Mouse (Mus musculus): ENCODE measurements around the gene Shb. TPM values are rescaled to one million over a fixed set of nuclear protein-coding genes. Genes with fewer than 3 reads are reported as not detected.

The Shb gene
- polyA plus RNA-seq, 1 experiment from 2014 or later: 2.5 TPM

GRCm38 (mm10) chr4:45520375-45520774 lies 11.9 kb downstream of the Shb start:
- DNase-seq (no peak), ATAC-seq (no peak)
- Histone ChIP-seq H3K27ac (ENCODE audit: low read depth) (peak overlapping the region; percentile 88), H3K4me3 (ENCODE audit: low read depth, low read length) (no peak overlapping the region), H3K4me1 (ENCODE audit: insufficient read depth) (peaks cover 61% of the 10 kb centered on the region), H3K36me3 (replicated peaks; ENCODE audit: insufficient read depth, low read length) (no peaks in the 10 kb centered on the region), H3K27me3 (ENCODE audit: insufficient read depth, low read length) (no peaks in the 10 kb centered on the region), H3K9me3 (ENCODE audit: low read length) (no peaks in the 10 kb centered on the region), H3K4me2 (ENCODE audit: low read depth, low read length) (peak overlapping the region; percentile 33), H3K9ac (replicated peaks) (peak overlapping the region; percentile 31; the same call in 1 of the 2 replicates)
- no peak for TF ChIP-seq CTCF (IDR thresholded peaks at IDR 0.05; ENCODE audit: low read depth)
- no peak for TF ChIP-seq EP300 (IDR thresholded peaks at IDR 0.05; ENCODE audit: low read depth)
- WGBS (ENCODE audit: insufficient replicate concordance): 36% methylated on average over 8 of the region's 8 CpGs

GRCm38 (mm10) chr4:45517399-45517798 lies 14.9 kb downstream of the Shb start:
- Histone ChIP-seq H3K4me1 (ENCODE audit: insufficient read depth) (peaks cover 76% of the 10 kb centered on the region), H3K4me2 (ENCODE audit: low read depth, low read length) (no peak overlapping the region), H3K9ac (replicated peaks) (peak overlapping the region; percentile 21; the same call in 1 of the 2 replicates), H3K27ac (ENCODE audit: low read depth) (peak overlapping the region; percentile 48), H3K9me3 (ENCODE audit: low read length) (no peaks in the 10 kb centered on the region), H3K4me3 (ENCODE audit: low read depth, low read length) (no peak overlapping the region), H3K36me3 (replicated peaks; ENCODE audit: insufficient read depth, low read length) (no peaks in the 10 kb centered on the region), H3K27me3 (ENCODE audit: insufficient read depth, low read length) (no peaks in the 10 kb centered on the region)
- no peak for TF ChIP-seq EP300 (IDR thresholded peaks at IDR 0.05; ENCODE audit: low read depth)
- TF ChIP-seq CTCF (IDR thresholded peaks at IDR 0.05; ENCODE audit: low read depth): no peak
- no peak for DNase-seq
- WGBS (ENCODE audit: insufficient replicate concordance): 56% methylated on average over 4 of the region's 4 CpGs
- no peak for ATAC-seq

- H3K27me3 ChIP-seq (ENCODE audit: insufficient read depth, low read length): no peaks in the 10 kb centered on the region
- no peaks in the 10 kb centered on the region for H3K36me3 ChIP-seq (replicated peaks; ENCODE audit: insufficient read depth, low read length)
- WGBS (ENCODE audit: insufficient replicate concordance): 56% methylated on average over 4 of the region's 4 CpGs
- ATAC-seq (no peak), DNase-seq (no peak)
- no peak overlapping the region for H3K4me3 ChIP-seq (ENCODE audit: low read depth, low read length)
- no peak for TF ChIP-seq EP300 (IDR thresholded peaks at IDR 0.05; ENCODE audit: low read depth)
- TF ChIP-seq CTCF (IDR thresholded peaks at IDR 0.05; ENCODE audit: low read depth): no peak
- H3K9me3 ChIP-seq (ENCODE audit: low read length): no peaks in the 10 kb centered on the region
- peaks cover 63% of the 10 kb centered on the region for H3K4me1 ChIP-seq (ENCODE audit: insufficient read depth)
- H3K27ac ChIP-seq (ENCODE audit: low read depth): peak overlapping the region; percentile 49
- H3K9ac ChIP-seq (replicated peaks): no peak overlapping the region
- no peak overlapping the region for H3K4me2 ChIP-seq (ENCODE audit: low read depth, low read length)
Observed at GRCm38 (mm10) chr4:45515894-45516293, 16.4 kb downstream of the Shb start.

GRCm38 (mm10) chr4:45514406-45514805 lies 17.9 kb downstream of the Shb start:
- Histone ChIP-seq H3K9me3 (ENCODE audit: low read length) (no peaks in the 10 kb centered on the region), H3K27me3 (ENCODE audit: insufficient read depth, low read length) (no peaks in the 10 kb centered on the region), H3K4me3 (ENCODE audit: low read depth, low read length) (no peak overlapping the region), H3K4me2 (ENCODE audit: low read depth, low read length) (0 out of 2 replicates have a peak overlapping the region, but pooled peaks have one; percentile 40), H3K36me3 (replicated peaks; ENCODE audit: insufficient read depth, low read length) (no peaks in the 10 kb centered on the region), H3K4me1 (ENCODE audit: insufficient read depth) (peaks cover 59% of the 10 kb centered on the region), H3K27ac (ENCODE audit: low read depth) (peak overlapping the region; percentile 85), H3K9ac (replicated peaks) (peak overlapping the region; percentile 34; the same call in 1 of the 2 replicates)
- DNase-seq (no peak), ATAC-seq (no peak)
- TF ChIP-seq CTCF (IDR thresholded peaks at IDR 0.05; ENCODE audit: low read depth): no peak
- no peak for TF ChIP-seq EP300 (IDR thresholded peaks at IDR 0.05; ENCODE audit: low read depth)
- 29% methylated on average over 7 of the region's 7 CpGs for WGBS (ENCODE audit: insufficient replicate concordance)

- Histone ChIP-seq H3K4me2 (ENCODE audit: low read depth, low read length) (peak overlapping the region; percentile 40), H3K36me3 (replicated peaks; ENCODE audit: insufficient read depth, low read length) (no peaks in the 10 kb centered on the region), H3K9me3 (ENCODE audit: low read length) (no peaks in the 10 kb centered on the region), H3K4me1 (ENCODE audit: insufficient read depth) (peaks cover 59% of the 10 kb centered on the region), H3K9ac (replicated peaks) (peak overlapping the region; percentile 34; the same call in 1 of the 2 replicates), H3K27me3 (ENCODE audit: insufficient read depth, low read length) (no peaks in the 10 kb centered on the region), H3K4me3 (ENCODE audit: low read depth, low read length) (no peak overlapping the region), H3K27ac (ENCODE audit: low read depth) (peak overlapping the region; percentile 85)
- ATAC-seq (peak; percentile 72), DNase-seq (peak; percentile 77)
- 3% methylated on average over 10 of the region's 10 CpGs for WGBS (ENCODE audit: insufficient replicate concordance)
- TF ChIP-seq EP300 (IDR thresholded peaks at IDR 0.05; ENCODE audit: low read depth) (no peak), CTCF (IDR thresholded peaks at IDR 0.05; ENCODE audit: low read depth) (no peak)
Observed at GRCm38 (mm10) chr4:45513791-45514293, 18.4 kb downstream of the Shb start.

GRCm38 (mm10) chr4:45513340-45513739 lies 18.9 kb downstream of the Shb start:
- ATAC-seq: peak; percentile 70
- Histone ChIP-seq H3K27me3 (ENCODE audit: insufficient read depth, low read length) (no peaks in the 10 kb centered on the region), H3K9ac (replicated peaks) (no peak overlapping the region), H3K9me3 (ENCODE audit: low read length) (no peaks in the 10 kb centered on the region), H3K4me2 (ENCODE audit: low read depth, low read length) (peak overlapping the region; percentile 40), H3K4me3 (ENCODE audit: low read depth, low read length) (no peak overlapping the region), H3K4me1 (ENCODE audit: insufficient read depth) (peaks cover 62% of the 10 kb centered on the region), H3K27ac (ENCODE audit: low read depth) (peak overlapping the region; percentile 85), H3K36me3 (replicated peaks; ENCODE audit: insufficient read depth, low read length) (no peaks in the 10 kb centered on the region)
- DNase-seq: no peak
- TF ChIP-seq EP300 (IDR thresholded peaks at IDR 0.05; ENCODE audit: low read depth): peak; percentile 42; the same call in 1 of the 2 replicates
- TF ChIP-seq CTCF (IDR thresholded peaks at IDR 0.05; ENCODE audit: low read depth): no peak
- WGBS (ENCODE audit: insufficient replicate concordance): 33% methylated on average over 2 of the region's 2 CpGs

All from liver, postnatal 0 days (tissue).